Mouse (Mus musculus): Measurements from ENCODE around the gene Tdgf1. TPM values are rescaled to one million over a fixed set of nuclear protein-coding genes. Genes with fewer than 3 reads are reported as not detected.

The Tdgf1 gene
- polyA plus RNA-seq, 1 experiment from 2014 or later = 0.52 TPM

GRCm38 (mm10) chr9:110914631-110915236, 31.2 kb downstream of the Tdgf1 start:
- DNase-seq (ENCODE audit: low spot score) = no peak

- DNase-seq (ENCODE audit: low spot score) = peak; percentile 41
Measured at GRCm38 (mm10) chr9:110909371-110909967, 36.5 kb downstream of the Tdgf1 start.

- no peak for DNase-seq (ENCODE audit: low spot score)
Measured at GRCm38 (mm10) chr9:110908631-110909016, 37.3 kb downstream of the Tdgf1 start.

GRCm38 (mm10) chr9:110907838-110908630, 37.9 kb downstream of the Tdgf1 start:
- peak; percentile 42 for DNase-seq (ENCODE audit: low spot score)

GRCm38 (mm10) chr9:110907201-110907837, 38.6 kb downstream of the Tdgf1 start:
- peak; percentile 92 for DNase-seq (ENCODE audit: low spot score)

- DNase-seq (ENCODE audit: low spot score) = no peak
Measured at GRCm38 (mm10) chr9:110902271-110902670, 43.7 kb downstream of the Tdgf1 start.

- no peak for DNase-seq (ENCODE audit: low spot score)
Measured at GRCm38 (mm10) chr9:110901204-110901603, 44.8 kb downstream of the Tdgf1 start.

GRCm38 (mm10) chr9:110899451-110900008, 46.4 kb downstream of the Tdgf1 start:
- no peak for DNase-seq (ENCODE audit: low spot score)

- DNase-seq (ENCODE audit: low spot score) = peak; percentile 88
Measured at GRCm38 (mm10) chr9:110896595-110896994, 49.4 kb downstream of the Tdgf1 start.

- DNase-seq (ENCODE audit: low spot score) = no peak
Measured at GRCm38 (mm10) chr9:110895994-110896393, 50.0 kb downstream of the Tdgf1 start.

GRCm38 (mm10) chr9:110895507-110895906, 50.5 kb downstream of the Tdgf1 start:
- peak; percentile 82 for DNase-seq (ENCODE audit: low spot score)

GRCm38 (mm10) chr9:110893429-110893828, 52.5 kb downstream of the Tdgf1 start:
- no peak for DNase-seq (ENCODE audit: low spot score)

GRCm38 (mm10) chr9:110892552-110892951, 53.4 kb downstream of the Tdgf1 start:
- no peak for DNase-seq (ENCODE audit: low spot score)

GRCm38 (mm10) chr9:110891077-110891828, 54.7 kb downstream of the Tdgf1 start:
- no peak for DNase-seq (ENCODE audit: low spot score)

GRCm38 (mm10) chr9:110890026-110890783, 55.8 kb downstream of the Tdgf1 start:
- no peak for DNase-seq (ENCODE audit: low spot score)

Small RNA genes lying within 50 kb of the gene (microRNA-seq; reads per million reads assigned to microRNA genes)
- not detected for gene Gm24269 (ENCODE audit: borderline number of aligned reads)

Other genes with a start within 250 kb of the Tdgf1 start
- gene Myl3, start 204.3 kb downstream of the Tdgf1 start, polyA plus RNA-seq (2015; fragmentation: Nextera tagmentation; extraction: Ambion mirVana) = 0.94 and 1.4 TPM in 2 replicates
- 2.6 and 2.9 TPM in 2 replicates for gene Pth1r, start 199.0 kb downstream of the Tdgf1 start, polyA plus RNA-seq (2015; fragmentation: Nextera tagmentation; extraction: Ambion mirVana)
- gene Prss42, start 148.0 kb downstream of the Tdgf1 start, polyA plus RNA-seq (2015; fragmentation: Nextera tagmentation; extraction: Ambion mirVana) = not detected in 2 replicates
- 0.14 TPM in 1 of 2 replicates, not detected in the other for gene Prss44, start 132.2 kb downstream of the Tdgf1 start, polyA plus RNA-seq (2015; fragmentation: Nextera tagmentation; extraction: Ambion mirVana)
- gene Prss43, start 119.5 kb downstream of the Tdgf1 start, polyA plus RNA-seq (2015; fragmentation: Nextera tagmentation; extraction: Ambion mirVana) = not detected in 2 replicates
- not detected in 2 replicates for gene Prss45, start 111.6 kb downstream of the Tdgf1 start, polyA plus RNA-seq (2015; fragmentation: Nextera tagmentation; extraction: Ambion mirVana)
- not detected in 2 replicates for gene Prss46, start 101.7 kb downstream of the Tdgf1 start, polyA plus RNA-seq (2015; fragmentation: Nextera tagmentation; extraction: Ambion mirVana)
- 0.14 and 0.18 TPM in 2 replicates for gene Prss50, start 88.2 kb downstream of the Tdgf1 start, polyA plus RNA-seq (2015; fragmentation: Nextera tagmentation; extraction: Ambion mirVana)
- gene Als2cl, start 66.3 kb downstream of the Tdgf1 start, polyA plus RNA-seq (2015; fragmentation: Nextera tagmentation; extraction: Ambion mirVana) = 3.7 and 4.9 TPM in 2 replicates
- gene Tmie, start 66.0 kb downstream of the Tdgf1 start, polyA plus RNA-seq (2015; fragmentation: Nextera tagmentation; extraction: Ambion mirVana) = 6.2 and 7.1 TPM in 2 replicates
- 0.67 and 0.82 TPM in 2 replicates for gene Fam240a, start 29.3 kb downstream of the Tdgf1 start, polyA plus RNA-seq (2015; fragmentation: Nextera tagmentation; extraction: Ambion mirVana)
- gene Lrrc2, start 5.4 kb upstream of the Tdgf1 start, polyA plus RNA-seq (2015; fragmentation: Nextera tagmentation; extraction: Ambion mirVana) = 0.08 and 0.38 TPM in 2 replicates
- gene Rtp3, start 44.4 kb upstream of the Tdgf1 start, polyA plus RNA-seq (2015; fragmentation: Nextera tagmentation; extraction: Ambion mirVana) = 0.14 and 0.20 TPM in 2 replicates
- 2.4 and 8.0 TPM in 2 replicates for gene Ltf, start 73.1 kb upstream of the Tdgf1 start, polyA plus RNA-seq (2015; fragmentation: Nextera tagmentation; extraction: Ambion mirVana)
- 1.6 and 2.5 TPM in 2 replicates for gene Ccrl2, start 111.4 kb upstream of the Tdgf1 start, polyA plus RNA-seq (2015; fragmentation: Nextera tagmentation; extraction: Ambion mirVana)
- gene Lrrfip2, start 171.4 kb upstream of the Tdgf1 start, polyA plus RNA-seq (2015; fragmentation: Nextera tagmentation; extraction: Ambion mirVana) = 24.8 and 26.6 TPM in 2 replicates

Data from thymus, postnatal 0 days (tissue).